Mouse (Mus musculus) monocyte, adult 2 months (primary cell): ENCODE data around the gene H2-Q10.
"Not testable (repeated sequence)": the region's sequence is repeated elsewhere in the genome, so short reads cannot be mapped to it uniquely, and the experiment has no call there.

Source experiments
- DNase-seq, 2 experiments: peaks; one replicate each; pipeline ENCODE4 v3.0.0; 2022; ENCODE audit warnings: low spot score in 2 of 2, low read depth in 1 of 2

H2-Q10 gene

GRCm38 (mm10) chr17:35458247-35458646 is 11.6 kb upstream of the H2-Q10 start:
- not testable (repeated sequence) for DNase-seq

DNA sequence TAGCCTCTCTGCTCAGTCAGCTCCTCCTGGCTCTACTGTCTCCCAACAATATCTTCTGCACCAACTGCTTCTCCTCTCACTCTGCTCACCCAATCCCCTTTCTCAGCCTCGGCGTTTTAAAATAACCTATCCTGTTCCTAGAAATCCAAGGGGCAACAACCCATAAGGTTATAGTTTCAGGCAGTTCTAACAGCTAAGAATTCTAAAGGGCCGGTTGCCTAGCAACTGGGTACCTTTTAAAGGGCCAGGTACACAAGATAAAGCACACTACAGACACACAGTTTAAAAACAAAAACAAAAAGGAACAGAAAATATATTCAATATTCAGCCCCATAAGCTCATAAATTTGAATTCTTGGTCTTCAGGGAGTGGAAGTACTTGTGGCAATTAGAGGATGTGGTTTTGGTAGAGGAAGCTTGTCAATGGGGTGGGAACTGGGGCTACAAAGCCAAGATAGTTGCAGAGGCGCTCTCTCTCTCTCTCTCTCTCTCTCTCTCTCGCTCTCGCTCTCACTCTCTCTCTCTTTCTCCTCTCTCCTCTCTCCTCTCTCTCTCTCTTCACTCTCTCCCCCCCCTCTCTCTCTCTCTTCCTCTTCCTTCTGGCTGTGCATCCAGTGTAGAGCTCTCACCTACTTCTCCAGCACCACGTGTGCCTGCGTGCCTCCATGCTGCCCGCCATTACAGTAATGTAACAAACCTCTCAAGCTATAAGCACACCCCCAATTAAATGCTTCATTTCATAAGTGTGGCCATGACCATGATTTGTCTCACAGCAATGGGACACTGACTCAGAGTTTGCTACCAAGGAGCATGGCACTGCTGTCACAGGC is 9.2 kb upstream of the H2-Q10 start:
- DNase-seq = not testable (repeated sequence)

DNA sequence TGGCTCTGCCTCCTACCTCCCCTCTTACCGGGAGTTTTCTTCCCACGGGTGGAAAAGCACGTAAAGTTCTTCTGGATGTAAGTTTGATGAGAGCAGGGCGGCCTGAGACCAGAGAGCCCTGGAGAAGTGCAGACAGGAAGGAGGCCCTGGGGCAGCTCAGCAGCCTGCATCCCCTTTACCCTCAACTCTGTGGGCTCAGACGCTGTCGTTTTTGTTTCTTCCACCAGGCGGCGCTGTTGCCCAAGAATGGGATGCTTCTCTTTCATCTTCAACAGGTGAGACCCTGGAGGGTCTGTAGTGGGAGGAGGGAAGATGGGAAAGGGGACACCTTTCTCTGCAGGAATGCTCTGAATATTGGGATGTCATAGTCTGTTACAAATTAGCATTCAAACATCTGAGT is 4.2 kb upstream of the H2-Q10 start:
- DNase-seq = not testable (repeated sequence)

GRCm38 (mm10) chr17:35468936-35469335 is 953 bp upstream of the H2-Q10 start:
- DNase-seq = not testable (repeated sequence)

- peak in 1 of 2 experiments; percentile 28 for DNase-seq
Measured at GRCm38 (mm10) chr17:35484066-35484465, 14.2 kb downstream of the H2-Q10 start.

GRCm38 (mm10) chr17:35485702-35486101 is 15.8 kb downstream of the H2-Q10 start:
- DNase-seq = no peak

DNA sequence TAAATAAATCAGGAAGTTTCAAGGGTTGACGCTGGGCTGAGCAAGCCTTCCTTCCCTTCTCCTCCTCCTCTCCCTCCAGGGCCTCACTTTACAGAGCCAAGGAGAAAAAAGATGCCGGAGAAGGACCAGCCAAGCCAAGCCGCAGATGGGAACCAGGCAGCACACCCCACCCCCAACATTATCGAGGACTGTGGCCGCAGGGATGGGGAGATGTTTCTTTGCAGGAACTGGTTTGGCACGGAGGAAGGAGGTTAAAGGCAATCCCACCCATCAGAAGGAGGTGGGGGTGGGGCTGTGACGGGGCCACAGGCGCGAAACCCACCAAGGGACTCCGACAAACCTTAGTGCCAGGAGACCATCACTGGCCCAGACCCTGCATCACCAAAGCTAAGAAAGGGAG is 16.8 kb downstream of the H2-Q10 start:
- no peak for DNase-seq

DNA sequence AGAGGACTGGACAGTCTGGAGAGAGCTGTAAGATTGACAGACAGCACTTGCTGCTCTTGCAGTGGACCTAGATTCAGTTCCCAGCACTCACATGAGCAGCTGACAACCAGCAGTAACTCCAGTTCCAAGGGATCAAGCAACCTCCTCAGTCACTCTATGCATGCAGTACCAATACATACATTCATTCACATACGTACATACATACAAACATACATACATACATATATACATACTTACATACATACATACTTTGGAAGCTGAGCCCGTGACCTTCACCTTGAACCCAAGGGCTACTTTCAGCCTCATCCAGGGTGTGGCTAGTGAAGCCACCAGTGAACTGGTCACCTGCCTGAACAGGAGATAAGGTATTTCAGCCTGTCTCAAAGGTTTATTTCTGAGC is 18.2 kb downstream of the H2-Q10 start:
- DNase-seq = no peak

- no peak for DNase-seq
Measured at GRCm38 (mm10) chr17:35490320-35490719, 20.4 kb downstream of the H2-Q10 start.

DNA sequence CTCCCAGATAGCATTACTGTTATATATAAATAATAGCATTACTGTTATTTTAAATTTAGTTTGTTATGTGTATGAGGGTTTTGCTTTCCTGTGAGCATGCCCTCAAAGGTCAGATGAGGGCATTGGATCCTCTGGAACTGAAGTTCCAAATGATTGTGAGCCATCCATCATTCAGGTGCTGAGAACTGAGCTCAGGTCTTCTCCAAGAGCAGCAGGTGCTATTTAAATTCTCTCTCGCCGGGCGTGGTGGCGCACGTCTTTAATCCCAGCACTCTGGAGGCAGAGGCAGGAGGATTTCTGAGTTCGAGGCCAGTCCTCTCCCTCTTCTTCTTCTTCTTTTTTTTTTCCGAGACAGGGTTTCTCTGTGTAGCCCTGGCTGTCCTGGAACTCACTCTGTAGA is 27.2 kb downstream of the H2-Q10 start:
- DNase-seq = no peak

- no peak for DNase-seq
Measured at GRCm38 (mm10) chr17:35502226-35502625, 32.3 kb downstream of the H2-Q10 start.

- DNase-seq = no peak
Measured at GRCm38 (mm10) chr17:35502762-35503161, 32.9 kb downstream of the H2-Q10 start.

DNA sequence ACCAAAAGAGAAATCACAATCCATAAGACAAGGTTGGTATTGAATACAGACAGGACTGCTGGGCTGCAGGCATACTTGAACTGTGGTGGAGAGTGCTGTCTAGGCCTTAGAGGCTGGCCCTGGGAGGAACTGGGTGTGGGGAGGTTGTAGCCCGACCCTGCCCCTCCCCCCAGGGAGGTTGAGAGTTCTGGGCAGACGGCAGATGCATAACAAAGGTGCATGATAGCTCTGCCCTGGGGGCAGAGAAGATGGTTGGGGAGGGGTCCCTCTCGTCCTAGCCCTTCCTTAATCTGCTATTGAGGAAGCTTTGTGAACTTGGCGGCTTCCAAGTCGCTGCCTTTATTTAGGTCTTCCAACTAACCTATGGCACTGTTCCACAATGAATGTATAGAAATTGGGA is 34.0 kb downstream of the H2-Q10 start:
- no peak for DNase-seq

DNA sequence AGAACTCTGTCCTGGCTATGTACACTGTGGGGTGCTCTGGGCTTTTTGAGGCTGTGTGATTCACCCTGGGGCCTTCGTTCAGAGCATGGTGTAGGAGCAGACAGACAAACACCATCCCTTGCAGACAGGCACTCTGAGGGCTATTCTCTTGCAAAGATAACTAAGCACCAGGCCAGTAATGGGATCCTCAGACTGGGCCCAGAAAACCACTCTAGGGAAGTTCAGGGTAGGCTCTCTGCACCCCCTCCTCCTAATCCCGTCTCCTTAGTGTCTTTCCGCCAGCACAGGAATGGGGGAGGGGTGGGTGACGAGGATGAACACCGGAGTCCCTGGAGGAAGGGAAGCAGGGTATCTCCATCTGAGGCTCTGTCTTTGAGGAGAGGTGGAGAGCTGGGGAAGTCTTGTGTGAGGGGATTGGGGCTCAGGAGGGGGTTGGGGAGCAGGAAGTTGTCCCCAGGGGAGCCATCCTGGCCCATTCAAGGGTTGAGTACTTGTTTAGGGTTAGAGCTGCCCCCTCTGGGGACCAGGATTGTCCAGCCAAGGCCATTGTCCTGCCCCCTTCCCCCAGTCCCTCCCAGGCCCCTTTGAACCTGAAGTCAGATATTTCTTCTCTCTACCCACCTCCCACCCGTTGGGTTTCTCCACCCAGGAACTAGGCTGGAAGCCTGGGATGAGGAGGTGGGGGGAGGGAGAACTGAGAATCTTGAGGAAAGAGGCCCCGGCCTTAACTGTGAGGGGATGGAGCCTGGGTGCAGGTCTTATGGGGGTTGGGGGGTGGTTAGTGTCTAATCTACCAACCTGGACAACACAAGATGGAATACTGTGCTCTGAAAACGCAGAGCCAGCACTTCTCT is 35.0 kb downstream of the H2-Q10 start:
- DNase-seq = no peak

DNA sequence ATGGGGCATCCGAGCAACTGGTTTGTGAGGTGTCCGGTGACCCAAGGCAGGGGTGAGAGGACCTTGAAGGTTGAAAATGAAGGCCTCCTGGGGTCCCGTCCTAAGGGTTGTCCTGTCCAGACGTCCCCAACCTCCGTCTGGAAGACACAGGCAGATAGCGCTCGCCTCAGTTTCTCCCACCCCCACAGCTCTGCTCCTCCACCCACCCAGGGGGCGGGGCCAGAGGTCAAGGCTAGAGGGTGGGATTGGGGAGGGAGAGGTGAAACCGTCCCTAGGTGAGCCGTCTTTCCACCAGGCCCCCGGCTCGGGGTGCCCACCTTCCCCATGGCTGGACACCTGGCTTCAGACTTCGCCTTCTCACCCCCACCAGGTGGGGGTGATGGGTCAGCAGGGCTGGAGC is 35.9 kb downstream of the H2-Q10 start, which contains the start of gene Pou5f1:
Pou5f1 (plus strand) TSS at position 243 of the 400 bp plus-strand sequence.
- no peak for DNase-seq

DNA sequence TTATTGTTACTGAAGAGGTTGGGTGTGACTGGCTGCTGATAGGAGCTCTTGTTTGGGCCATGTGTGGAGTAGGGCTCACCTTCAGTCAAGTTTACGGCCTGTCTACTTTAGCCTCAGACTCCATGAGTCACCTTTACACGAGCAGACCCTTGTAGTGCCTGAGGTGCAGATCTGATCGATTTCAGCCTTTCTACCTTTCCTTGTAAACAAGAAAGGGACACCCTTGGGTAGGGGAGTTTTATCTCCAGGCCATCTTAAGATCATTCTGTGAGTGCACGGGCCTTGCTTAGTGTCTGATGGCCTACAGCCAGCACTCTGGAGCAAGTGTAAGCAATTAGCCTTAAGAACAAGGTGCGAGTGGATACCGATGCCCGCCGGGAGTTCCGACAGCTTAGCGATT is 37.0 kb downstream of the H2-Q10 start:
- DNase-seq = no peak

DNA sequence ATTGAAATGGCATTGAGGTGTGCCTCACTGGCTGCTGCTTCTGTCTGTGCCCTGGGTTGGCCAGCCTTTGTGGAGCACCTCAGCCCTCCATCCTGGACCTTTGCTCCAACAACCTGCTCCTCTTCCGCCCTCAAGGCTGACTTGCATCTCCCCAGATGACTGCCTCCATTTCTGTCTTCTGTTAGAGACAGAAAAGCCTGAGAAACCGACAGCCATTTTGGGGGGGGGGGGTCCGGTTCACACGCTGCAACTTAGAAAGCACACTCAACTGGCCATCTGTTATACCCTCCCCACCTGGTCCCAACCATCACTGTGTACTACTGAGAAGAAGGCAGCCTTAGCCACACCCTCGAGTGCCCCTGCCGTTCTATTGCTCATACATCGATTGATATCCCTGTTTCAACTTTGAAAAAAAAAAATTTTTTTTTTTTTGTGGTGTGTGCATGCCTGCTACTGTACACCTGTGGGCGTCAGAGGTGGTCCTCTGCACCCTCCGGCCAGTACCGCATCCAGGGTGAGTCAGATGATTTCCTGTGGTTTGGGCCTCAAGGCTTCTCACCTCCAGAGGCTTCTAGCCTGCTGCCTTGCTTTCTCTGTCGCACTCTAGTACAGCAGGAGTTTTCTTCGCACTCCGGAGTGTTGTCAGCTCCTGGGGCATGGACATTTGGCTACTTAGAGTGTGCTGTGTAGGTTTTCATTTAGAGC is 37.8 kb downstream of the H2-Q10 start:
- no peak for DNase-seq

DNA sequence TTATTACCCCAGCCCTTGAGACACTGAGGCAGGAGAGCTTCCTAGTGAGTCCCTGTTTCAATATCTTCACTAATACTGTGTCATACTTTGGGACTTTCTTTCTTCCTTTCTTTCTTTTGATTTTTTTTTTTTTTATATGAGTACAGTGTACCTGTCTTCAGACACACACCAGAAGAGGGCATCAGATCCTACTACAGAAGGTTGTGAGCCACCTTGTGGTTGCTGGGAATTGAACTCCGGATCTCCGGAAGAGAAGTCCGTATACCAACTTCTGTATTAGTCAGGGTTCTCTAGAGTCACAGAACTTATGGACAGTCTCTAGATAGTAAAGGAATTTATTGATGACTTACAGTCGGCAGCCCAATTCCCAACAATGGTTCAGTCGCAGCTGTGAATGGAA is 38.4 kb downstream of the H2-Q10 start:
- DNase-seq = not testable (repeated sequence)

- no peak for DNase-seq
Measured at GRCm38 (mm10) chr17:35509284-35509683, 39.4 kb downstream of the H2-Q10 start.

- DNase-seq = no peak
Measured at GRCm38 (mm10) chr17:35512916-35513626, 43.2 kb downstream of the H2-Q10 start.

DNA sequence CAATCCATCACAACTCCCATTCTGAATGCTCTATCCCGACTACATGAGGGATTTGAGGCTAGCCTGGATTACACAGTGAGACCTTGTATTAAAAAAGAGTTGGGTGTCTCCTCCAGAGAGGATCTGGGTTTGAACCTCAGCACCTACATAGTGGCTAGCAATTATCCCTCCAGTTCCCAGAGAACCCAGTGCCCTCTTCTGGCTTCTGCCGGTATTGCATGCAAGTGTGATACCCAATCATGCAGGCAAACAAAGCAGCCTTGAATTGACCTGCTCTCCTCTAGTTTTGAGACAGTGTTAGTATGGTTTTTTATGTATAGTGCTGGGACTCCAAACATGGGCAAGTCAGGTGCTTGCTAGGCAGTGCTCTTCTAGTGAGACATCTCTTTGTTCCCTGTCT is 44.0 kb downstream of the H2-Q10 start:
- peak; percentile 35 to 68 for DNase-seq
